ENCODE assay signal across 8 mouse cellular contexts in genomic region chr17:33779967-33780295, GRCm38 (mm10). TPM values are rescaled to one million over a fixed set of nuclear protein-coding genes. Genes with fewer than 3 reads are reported as not detected.
DNase-seq lines count a peak whose midpoint lies in the region; ATAC-seq and TF ChIP-seq lines count a peak whose summit lies in the region.

No protein-coding gene starts in this region.

- no peaks in the 10 kb centered on the region for H3K9me3 ChIP-seq in intestine, embryonic 15.5 days

- H3K4me1 ChIP-seq in lung, adult 2 months (ENCODE audit: control insufficient read depth, insufficient read depth, low read length), result peaks cover 22% of the 10 kb centered on the region
- H3K4me1 ChIP-seq in intestine, embryonic 15.5 days (replicated peaks), result peaks cover 49% of the 10 kb centered on the region
- peaks cover 19% of the 10 kb centered on the region for H3K4me1 ChIP-seq in olfactory bulb, adult 2 months (ENCODE audit: control insufficient read depth, insufficient read depth, low read length)

- peaks cover 13% of the 10 kb centered on the region; the same call in 1 of the 2 replicates for H3K36me3 ChIP-seq in intestine, embryonic 15.5 days

- peak overlapping the region; percentile 25 for H3K4me3 ChIP-seq in lung, adult 2 months (replicated peaks; ENCODE audit: extremely low read depth, low read depth, low read length)
- H3K4me3 ChIP-seq in intestine, embryonic 15.5 days (replicated peaks), result peak overlapping the region; percentile 41; the same call in 1 of the 2 replicates
- H3K4me3 ChIP-seq in olfactory bulb, adult 2 months (ENCODE audit: insufficient read depth, low read depth, low read length), result no peak overlapping the region

- H3K27me3 ChIP-seq in intestine, embryonic 15.5 days (replicated peaks), result no peaks in the 10 kb centered on the region

- peak; percentile 12 for DNase-seq in adrenal gland, adult 2 months
- DNase-seq in adrenal gland, postnatal 25 days, result no peak
- no peak for DNase-seq in lung, adult 2 months
- no peak for DNase-seq in lung, postnatal 36 days
- DNase-seq in frontal cortex, postnatal 14 days (ENCODE audit: low spot score in 2 of 2), result no peak
- no peak for DNase-seq in B cell, adult 2 months

- no peak for ATAC-seq in intestine, embryonic 15.5 days

- peak overlapping the region; percentile 38 for H3K27ac ChIP-seq in intestine, embryonic 15.5 days
- H3K27ac ChIP-seq in olfactory bulb, adult 2 months (ENCODE audit: insufficient read depth, low read depth, low read length), result peak overlapping the region; percentile 34; the same call in 1 of the 2 replicates

- H3K4me2 ChIP-seq in intestine, embryonic 15.5 days (replicated peaks), result peak overlapping the region; percentile 81

- no peak overlapping the region for H3K9ac ChIP-seq in intestine, embryonic 15.5 days

- no peak for TF ChIP-seq CTCF in lung, adult 2 months (IDR thresholded peaks at IDR 0.05; ENCODE audit: insufficient read depth, low read length)
- no peak for TF ChIP-seq CTCF in olfactory bulb, adult 2 months (IDR thresholded peaks at IDR 0.05; ENCODE audit: insufficient read depth, low read depth, low read length)

- TF ChIP-seq POLR2A in lung, adult 2 months (IDR thresholded peaks at IDR 0.05; ENCODE audit: borderline replicate concordance, extremely low read depth, low read depth, low read length), result no peak
- TF ChIP-seq POLR2A in olfactory bulb, adult 2 months (IDR thresholded peaks at IDR 0.05; ENCODE audit: insufficient read depth, low read depth, low read length), result no peak

- whole genome bisulfite sequencing in lung, adult 2 months, result 59% methylated on average over 5 of the region's 5 CpGs
- WGBS in intestine, embryonic 15.5 days, result 74% methylated on average over 5 of the region's 5 CpGs
- WGBS in olfactory bulb, adult 2 months, result 69% methylated on average over 5 of the region's 5 CpGs

RNA-seq across cellular contexts. Expression of gene Angptl4, which starts 1.7 kb away (rescaled TPM):
- 100 to 1,000 TPM in 1 of 2 experiments, 10 to 100 TPM in 1; 44.5 to 100 TPM for total RNA-seq in adrenal gland, adult 2 months (2021)
- 131 and 261 TPM in 2 replicates for polyA plus RNA-seq in adrenal gland, adult 2 months (2012; rRNA removed)
- total RNA-seq in adrenal gland, postnatal 25 days (2021), result 50.0 and 57.7 TPM in 2 replicates
- 34.6 and 87.6 TPM in 2 replicates for polyA plus RNA-seq in lung, adult 2 months (2012; rRNA removed)
- 20.7 and 23.4 TPM in 2 replicates for polyA plus RNA-seq in intestine, embryonic 15.5 days (2015; fragmentation: Nextera tagmentation; extraction: Ambion mirVana)
- not detected in 2 replicates for polyA plus RNA-seq in olfactory bulb, adult 2 months (2012; ENCODE audit: insufficient read depth, insufficient read length, low replicate concordance, missing spikeins)

RNA-seq across cellular contexts. Expression of gene Rab11b, which starts 19.6 kb away (rescaled TPM):
- total RNA-seq in adrenal gland, adult 2 months (2021), result 100 to 1,000 TPM; 247 to 267 TPM
- polyA plus RNA-seq in adrenal gland, adult 2 months (2012; rRNA removed), result 522 and 543 TPM in 2 replicates
- 236 and 280 TPM in 2 replicates for total RNA-seq in adrenal gland, postnatal 25 days (2021)
- polyA plus RNA-seq in lung, adult 2 months (2012; rRNA removed), result 389 and 406 TPM in 2 replicates
- polyA plus RNA-seq in intestine, embryonic 15.5 days (2015; fragmentation: Nextera tagmentation; extraction: Ambion mirVana), result 206 and 218 TPM in 2 replicates
- polyA plus RNA-seq in olfactory bulb, adult 2 months (2012; ENCODE audit: insufficient read depth, insufficient read length, low replicate concordance, missing spikeins), result 744 TPM in 1 of 2 replicates, not detected in the other

RNA-seq across cellular contexts. Expression of gene Kank3, which starts 30.4 kb away (rescaled TPM):
- total RNA-seq in adrenal gland, adult 2 months (2021), result 10 to 100 TPM; 55.9 to 66.2 TPM
- 164 and 195 TPM in 2 replicates for polyA plus RNA-seq in adrenal gland, adult 2 months (2012; rRNA removed)
- 82.9 and 109 TPM in 2 replicates for total RNA-seq in adrenal gland, postnatal 25 days (2021)
- 395 and 450 TPM in 2 replicates for polyA plus RNA-seq in lung, adult 2 months (2012; rRNA removed)
- 23.0 and 30.5 TPM in 2 replicates for polyA plus RNA-seq in intestine, embryonic 15.5 days (2015; fragmentation: Nextera tagmentation; extraction: Ambion mirVana)
- polyA plus RNA-seq in olfactory bulb, adult 2 months (2012; ENCODE audit: insufficient read depth, insufficient read length, low replicate concordance, missing spikeins), result not detected in 2 replicates

RNA-seq across cellular contexts. Expression of gene Rps28, which starts 44.4 kb away (rescaled TPM):
- total RNA-seq in adrenal gland, adult 2 months (2021), result 1,000 to 10,000 TPM; 1,533 to 1,560 TPM
- 387 and 446 TPM in 2 replicates for polyA plus RNA-seq in adrenal gland, adult 2 months (2012; rRNA removed)
- 1,302 and 1,448 TPM in 2 replicates for total RNA-seq in adrenal gland, postnatal 25 days (2021)
- 506 and 507 TPM in 2 replicates for polyA plus RNA-seq in lung, adult 2 months (2012; rRNA removed)
- polyA plus RNA-seq in intestine, embryonic 15.5 days (2015; fragmentation: Nextera tagmentation; extraction: Ambion mirVana), result 1,025 and 1,054 TPM in 2 replicates
- not detected in 2 replicates for polyA plus RNA-seq in olfactory bulb, adult 2 months (2012; ENCODE audit: insufficient read depth, insufficient read length, low replicate concordance, missing spikeins)

RNA-seq across cellular contexts. Expression of gene Ndufa7, which starts 44.4 kb away (rescaled TPM):
- total RNA-seq in adrenal gland, adult 2 months (2021), result 100 to 1,000 TPM; 507 to 539 TPM
- polyA plus RNA-seq in adrenal gland, adult 2 months (2012; rRNA removed), result 556 and 578 TPM in 2 replicates
- 475 and 496 TPM in 2 replicates for total RNA-seq in adrenal gland, postnatal 25 days (2021)
- polyA plus RNA-seq in lung, adult 2 months (2012; rRNA removed), result 334 and 389 TPM in 2 replicates
- polyA plus RNA-seq in intestine, embryonic 15.5 days (2015; fragmentation: Nextera tagmentation; extraction: Ambion mirVana), result 492 and 540 TPM in 2 replicates
- polyA plus RNA-seq in olfactory bulb, adult 2 months (2012; ENCODE audit: insufficient read depth, insufficient read length, low replicate concordance, missing spikeins), result 751 TPM in 1 of 2 replicates, not detected in the other
